Mouse (Mus musculus) myocyte (in vitro differentiated cells): ENCODE data around the gene Trim21. TPM values are rescaled to one million over a fixed set of nuclear protein-coding genes. Genes with fewer than 3 reads are reported as not detected.

Source experiments
- H3K27me3 ChIP-seq: one replicate; pipeline ENCODE4 v1.6.1; 2011; ENCODE audit not compliant: control insufficient read depth, insufficient read depth, insufficient read length
- H3K36me3 ChIP-seq: one replicate; pipeline ENCODE4 v1.6.1; 2011; ENCODE audit not compliant: control insufficient read depth, insufficient read depth
- H3K4me2 ChIP-seq: one replicate; pipeline ENCODE4 v1.6.1; 2011; ENCODE audit warnings: low read depth, control low read depth
- H3K4me3 ChIP-seq: one replicate; pipeline ENCODE4 v1.5.1; 2011; ENCODE audit warnings: mild to moderate bottlenecking, control low read depth, moderate library complexity
- H3K79me2 ChIP-seq: one replicate; pipeline ENCODE4 v1.6.1; 2011; ENCODE audit not compliant: control insufficient read depth, insufficient read depth
- H3ac ChIP-seq: one replicate; pipeline ENCODE4 v1.6.1; 2011; ENCODE audit not compliant: control insufficient read depth, insufficient read length
- CEBPB ChIP-seq: IDR thresholded peaks from 2 replicates; pipeline ENCODE4 v1.6.1; 2011; ENCODE audit warnings: mild to moderate bottlenecking, moderate library complexity; ENCODE audit not compliant: poor library complexity, insufficient read depth, severe bottlenecking
- E2F4 ChIP-seq: IDR thresholded peaks from one replicate; pipeline ENCODE4 v1.6.1; 2011; ENCODE audit warnings: mild to moderate bottlenecking, control low read depth, moderate library complexity; ENCODE audit not compliant: insufficient read depth
- MAX ChIP-seq: IDR thresholded peaks from one replicate; pipeline ENCODE4 v1.6.1; 2011; ENCODE audit warnings: low read depth, mild to moderate bottlenecking, control low read depth
- MYOD1 ChIP-seq, 3 experiments: IDR thresholded peaks; one replicate each; pipeline ENCODE4 v1.6.1; 2011; ENCODE audit warnings: control low read depth in 2 of 3, low read depth in 2 of 3, mild to moderate bottlenecking in 2 of 3, moderate library complexity in 1 of 3; ENCODE audit not compliant: insufficient read length in 2 of 3, control insufficient read depth in 1 of 3
- MYOG ChIP-seq, 3 experiments: IDR thresholded peaks; one replicate each; pipeline ENCODE4 v1.6.1; 2011; ENCODE audit warnings: control low read depth in 2 of 3, low read depth in 2 of 3, mild to moderate bottlenecking in 2 of 3; ENCODE audit not compliant: insufficient read length in 2 of 3, control insufficient read depth in 1 of 3, insufficient read depth in 1 of 3
- POLR2A ChIP-seq: IDR thresholded peaks from one replicate; pipeline ENCODE4 v1.6.1; 2011; ENCODE audit warnings: low read depth, mild to moderate bottlenecking, control low read depth, moderate library complexity; ENCODE audit not compliant: insufficient read length
- POLR2AphosphoS2 ChIP-seq: IDR thresholded peaks from one replicate; pipeline ENCODE4 v1.6.1; 2011; ENCODE audit warnings: low read depth, control low read depth; ENCODE audit not compliant: insufficient read length
- REST ChIP-seq: IDR thresholded peaks from one replicate; pipeline ENCODE4 v1.6.1; 2011; ENCODE audit warnings: mild to moderate bottlenecking, control low read depth, moderate library complexity; ENCODE audit not compliant: insufficient read depth, insufficient read length
- SRF ChIP-seq: IDR thresholded peaks from one replicate; pipeline ENCODE4 v1.6.1; 2011; ENCODE audit warnings: low read depth; ENCODE audit not compliant: control insufficient read depth, insufficient read length
- TCF12 ChIP-seq: IDR thresholded peaks from one replicate; pipeline ENCODE4 v1.6.1; 2011; ENCODE audit warnings: mild to moderate bottlenecking, control low read depth; ENCODE audit not compliant: poor library complexity, insufficient read depth, severe bottlenecking
- TCF3 ChIP-seq: IDR thresholded peaks from one replicate; pipeline ENCODE4 v1.6.1; 2011; ENCODE audit warnings: low read depth, control low read depth; ENCODE audit not compliant: insufficient read length
- USF1 ChIP-seq: IDR thresholded peaks from one replicate; pipeline ENCODE4 v1.6.1; 2011; ENCODE audit warnings: low read depth, mild to moderate bottlenecking, control low read depth, moderate library complexity
- polyA plus RNA-seq: library from polyadenylated mRNA; unstranded; fragments of >200 nt; fragmentation: generic; extraction: Trizol; gene quantifications from one replicate; pipeline ENCODE4 v1.2.1, GENCODE M21; 2012; ENCODE audit warnings: missing spikeins

Trim21 gene
- polyA plus RNA-seq, 1 experiment, result 0.43 TPM

GRCm38 (mm10) chr7:102549570-102549969, 15.7 kb downstream of the Trim21 start, which contains the start of gene Olfr549:
Olfr549 (plus strand) TSS chr7:102549870.
- Histone ChIP-seq H3ac (no peak within 1 kb of the TSS), H3K27me3 (no peaks in the 10 kb centered on the region), H3K4me2 (no peak within 1 kb of the TSS), H3K36me3 (no peaks in the 10 kb centered on the region), H3K4me3 (no peak within 1 kb of the TSS), H3K79me2 (no peaks in the 10 kb centered on the region)
- TF ChIP-seq REST (no peak), TCF12 (no peak), POLR2A (no peak), E2F4 (no peak), TCF3 (no peak), MAX (no peak), USF1 (no peak), SRF (no peak), MYOG (IDR thresholded peaks at IDR 0.05; ENCODE audit: control insufficient read depth in 1 of 3, insufficient read depth in 1 of 3, insufficient read length in 2 of 3, low read depth in 2 of 3) (no peak), POLR2AphosphoS2 (no peak), MYOD1 (IDR thresholded peaks at IDR 0.05; ENCODE audit: control insufficient read depth in 1 of 3, insufficient read length in 2 of 3, low read depth in 2 of 3) (no peak), CEBPB (no peak)

- Histone ChIP-seq H3K36me3 (no peaks in the 10 kb centered on the region), H3ac (no peak overlapping the region), H3K79me2 (no peaks in the 10 kb centered on the region), H3K4me3 (no peak overlapping the region), H3K27me3 (no peaks in the 10 kb centered on the region), H3K4me2 (no peak overlapping the region)
- TF ChIP-seq MAX (no peak), MYOD1 (IDR thresholded peaks at IDR 0.05; ENCODE audit: control insufficient read depth in 1 of 3, insufficient read length in 2 of 3, low read depth in 2 of 3) (no peak), TCF12 (no peak), CEBPB (no peak), REST (no peak), SRF (no peak), POLR2A (no peak), USF1 (no peak), E2F4 (no peak), TCF3 (no peak), POLR2AphosphoS2 (no peak), MYOG (IDR thresholded peaks at IDR 0.05; ENCODE audit: control insufficient read depth in 1 of 3, insufficient read depth in 1 of 3, insufficient read length in 2 of 3, low read depth in 2 of 3) (no peak)
Measured at GRCm38 (mm10) chr7:102541251-102541650, 24.0 kb downstream of the Trim21 start.

GRCm38 (mm10) chr7:102540596-102540995, 24.7 kb downstream of the Trim21 start, which contains the start of gene Olfr548-ps1:
Olfr548-ps1 (plus strand) TSS chr7:102540896.
- Histone ChIP-seq H3K4me3 (no peak within 1 kb of the TSS), H3K79me2 (no peaks in the 10 kb centered on the region), H3K36me3 (no peaks in the 10 kb centered on the region), H3K27me3 (no peaks in the 10 kb centered on the region), H3ac (no peak within 1 kb of the TSS), H3K4me2 (no peak within 1 kb of the TSS)
- TF ChIP-seq MYOG (IDR thresholded peaks at IDR 0.05; ENCODE audit: control insufficient read depth in 1 of 3, insufficient read depth in 1 of 3, insufficient read length in 2 of 3, low read depth in 2 of 3), result no peak
- no peak for TF ChIP-seq SRF
- TF ChIP-seq E2F4, result no peak
- no peak for TF ChIP-seq MAX
- TF ChIP-seq TCF3, result no peak
- no peak for TF ChIP-seq MYOD1 (IDR thresholded peaks at IDR 0.05; ENCODE audit: control insufficient read depth in 1 of 3, insufficient read length in 2 of 3, low read depth in 2 of 3)
- TF ChIP-seq TCF12, result no peak
- no peak for TF ChIP-seq POLR2AphosphoS2
- no peak for TF ChIP-seq REST
- no peak for TF ChIP-seq USF1
- no peak for TF ChIP-seq CEBPB
- TF ChIP-seq POLR2A, result no peak

- Histone ChIP-seq H3K36me3 (no peaks in the 10 kb centered on the region), H3ac (no peak within 1 kb of the TSS), H3K4me3 (no peak within 1 kb of the TSS), H3K27me3 (no peaks in the 10 kb centered on the region), H3K79me2 (no peaks in the 10 kb centered on the region), H3K4me2 (no peak within 1 kb of the TSS)
- TF ChIP-seq MYOG (IDR thresholded peaks at IDR 0.05; ENCODE audit: control insufficient read depth in 1 of 3, insufficient read depth in 1 of 3, insufficient read length in 2 of 3, low read depth in 2 of 3), result no peak
- no peak for TF ChIP-seq REST
- no peak for TF ChIP-seq POLR2AphosphoS2
- no peak for TF ChIP-seq USF1
- no peak for TF ChIP-seq SRF
- TF ChIP-seq TCF3, result no peak
- no peak for TF ChIP-seq MYOD1 (IDR thresholded peaks at IDR 0.05; ENCODE audit: control insufficient read depth in 1 of 3, insufficient read length in 2 of 3, low read depth in 2 of 3)
- TF ChIP-seq POLR2A, result no peak
- TF ChIP-seq E2F4, result no peak
- no peak for TF ChIP-seq CEBPB
- no peak for TF ChIP-seq TCF12
- no peak for TF ChIP-seq MAX
Measured at GRCm38 (mm10) chr7:102534449-102534848, 30.8 kb downstream of the Trim21 start, which contains the start of gene Olfr547. Olfr547 (plus strand) TSS chr7:102534749.
